Mouse (Mus musculus) kidney, postnatal 14 days (tissue): ENCODE data around the gene Hspb7.

Experiments
- DNase-seq: peaks from one replicate; pipeline ENCODE4 v3.0.0; 2022; ENCODE audit warnings: mixed read lengths

The Hspb7 gene

GRCm38 (mm10) chr4:141420192-141420829, at the start of gene Hspb7:
Hspb7 (plus strand) TSS chr4:141420779.
- no peak for DNase-seq

- DNase-seq: no peak
Measured at GRCm38 (mm10) chr4:141372426-141372825, 48.2 kb upstream of the Hspb7 start.

GRCm38 (mm10) chr4:141379674-141380073, 40.9 kb upstream of the Hspb7 start:
- DNase-seq: no peak

- peak; percentile 43 for DNase-seq
Measured at GRCm38 (mm10) chr4:141382406-141382805, 38.2 kb upstream of the Hspb7 start.

GRCm38 (mm10) chr4:141385275-141385674, 35.3 kb upstream of the Hspb7 start:
- DNase-seq: peak; percentile 67

- DNase-seq: no peak
Measured at GRCm38 (mm10) chr4:141386150-141386549, 34.4 kb upstream of the Hspb7 start.

GRCm38 (mm10) chr4:141387093-141387784, 33.3 kb upstream of the Hspb7 start:
- DNase-seq: peak; percentile 84

GRCm38 (mm10) chr4:141387933-141388332, 32.6 kb upstream of the Hspb7 start:
- DNase-seq: no peak

- no peak for DNase-seq
Measured at GRCm38 (mm10) chr4:141389366-141390150, 31.0 kb upstream of the Hspb7 start.

- DNase-seq: no peak
Measured at GRCm38 (mm10) chr4:141391293-141391692, 29.3 kb upstream of the Hspb7 start.

GRCm38 (mm10) chr4:141394751-141395150, 25.8 kb upstream of the Hspb7 start:
- DNase-seq: no peak

- DNase-seq: no peak
Measured at GRCm38 (mm10) chr4:141397861-141398260, 22.7 kb upstream of the Hspb7 start.

- peak; percentile 76 for DNase-seq
Measured at GRCm38 (mm10) chr4:141398545-141398944, 22.0 kb upstream of the Hspb7 start, which contains the start of gene Clcnka. Clcnka (minus strand) TSS chr4:141398724.

GRCm38 (mm10) chr4:141400171-141400570, 20.4 kb upstream of the Hspb7 start:
- peak; percentile 60 for DNase-seq

- DNase-seq: peak; percentile 91
Measured at GRCm38 (mm10) chr4:141404518-141405313, 15.9 kb upstream of the Hspb7 start.

GRCm38 (mm10) chr4:141405314-141405622, 15.3 kb upstream of the Hspb7 start:
- DNase-seq: no peak

GRCm38 (mm10) chr4:141406516-141407299, 13.9 kb upstream of the Hspb7 start:
- DNase-seq: peak; percentile 72

- DNase-seq: no peak
Measured at GRCm38 (mm10) chr4:141408577-141408976, 12.0 kb upstream of the Hspb7 start.

- DNase-seq: no peak
Measured at GRCm38 (mm10) chr4:141411430-141411992, 9.1 kb upstream of the Hspb7 start.

GRCm38 (mm10) chr4:141415924-141416323, 4.7 kb upstream of the Hspb7 start, which contains the start of gene Clcnkb:
Clcnkb (minus strand) TSS chr4:141416014.
- DNase-seq: peak; percentile 68

GRCm38 (mm10) chr4:141419398-141420191, 984 bp upstream of the Hspb7 start:
- DNase-seq: peak; percentile 46
